Mouse (Mus musculus) neural tube, embryonic 13.5 days (tissue): ENCODE results near the gene Cd81. TPM values are rescaled to one million over a fixed set of nuclear protein-coding genes. Genes with fewer than 3 reads are reported as not detected.

Source experiments
- ATAC-seq: fragments of 200-750 bp; cut with Nextera tagmentation; 2 replicates; pipeline ENCODE4 v1.8.0; 2017; ENCODE audit warnings: low read depth, mild to moderate bottlenecking, moderate TSS enrichment, moderate library complexity
- H3K27ac ChIP-seq: fragments of 300-500 bp; sonication (generic); replicated peaks from 2 replicates; pipeline ENCODE4 v1.5.1; 2015; ENCODE audit warnings: moderate library complexity, mild to moderate bottlenecking, inconsistent platforms
- H3K27me3 ChIP-seq: fragments of 300-500 bp; sonication (generic); 2 replicates; pipeline ENCODE4 v1.6.1; 2015; ENCODE audit warnings: mild to moderate bottlenecking, inconsistent platforms
- H3K36me3 ChIP-seq: fragments of 300-500 bp; sonication (generic); 2 replicates; pipeline ENCODE4 v1.6.1; 2015; ENCODE audit warnings: mild to moderate bottlenecking, inconsistent platforms
- H3K4me1 ChIP-seq: fragments of 300-500 bp; sonication (generic); replicated peaks from 2 replicates; pipeline ENCODE4 v1.6.1; 2015; ENCODE audit warnings: inconsistent platforms
- H3K4me2 ChIP-seq: fragments of 300-500 bp; sonication (generic); 2 replicates; pipeline ENCODE4 v1.6.1; 2015; ENCODE audit warnings: inconsistent platforms, mild to moderate bottlenecking, moderate library complexity
- H3K4me3 ChIP-seq: fragments of 300-500 bp; sonication (generic); 2 replicates; pipeline ENCODE4 v1.5.1; 2015; ENCODE audit warnings: mild to moderate bottlenecking, inconsistent platforms
- H3K9ac ChIP-seq: fragments of 300-500 bp; sonication (generic); 2 replicates; pipeline ENCODE4 v1.6.1; 2015; ENCODE audit warnings: moderate library complexity, mild to moderate bottlenecking, inconsistent platforms
- H3K9me3 ChIP-seq: fragments of 300-500 bp; sonication (generic); 2 replicates; pipeline ENCODE4 v1.6.1; 2016; ENCODE audit warnings: inconsistent platforms
- WGBS: fragments of 180-500 bp; shearing (Covaris S2); methylation state at CpG from one replicate; pipeline ENCODE4 v1.1.7; 2015; 5-methylcytosine and 5-hydroxymethylcytosine counted together
- polyA plus RNA-seq: library from polyadenylated mRNA; unstranded; fragments of >200 nt; fragmentation: Nextera tagmentation; extraction: Ambion mirVana; gene quantifications from 2 replicates; pipeline ENCODE4 v1.2.1, GENCODE M21; 2015

The Cd81 gene
- polyA plus RNA-seq, 1 experiment from 2014 or later: 369 TPM

DNA sequence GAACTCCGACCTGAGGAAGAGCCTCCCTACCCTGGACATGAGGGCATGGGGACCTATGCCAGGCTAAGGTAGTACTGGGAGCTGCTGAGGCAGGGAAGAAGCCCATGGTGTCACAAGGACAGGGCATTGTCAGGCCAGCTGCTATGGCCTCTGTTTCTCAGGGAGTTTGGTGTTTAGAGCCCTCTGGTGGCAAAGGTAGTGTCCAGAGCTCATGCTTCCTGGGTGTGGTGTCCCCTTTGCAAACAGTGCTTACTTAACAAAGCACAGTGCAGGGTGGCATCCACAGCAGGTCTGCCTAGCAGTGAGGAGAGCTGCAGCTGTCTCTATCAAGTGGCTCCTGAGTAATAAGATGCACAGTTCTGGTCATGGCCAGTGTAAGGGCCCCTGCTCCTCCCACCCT lies 58.3 kb downstream of the Cd81 start:
- no peak overlapping the region for H3K4me2 ChIP-seq
- H3K27me3 ChIP-seq: peaks cover 44% of the 10 kb centered on the region
- H3K27ac ChIP-seq: no peak overlapping the region
- peaks cover 3% of the 10 kb centered on the region for H3K9me3 ChIP-seq
- H3K36me3 ChIP-seq: no peaks in the 10 kb centered on the region
- H3K4me1 ChIP-seq: peaks cover 10% of the 10 kb centered on the region
- no peak overlapping the region for H3K9ac ChIP-seq
- no peak overlapping the region for H3K4me3 ChIP-seq
- ATAC-seq: no peak
- 57% methylated on average over 1 of the region's 1 CpGs for WGBS

DNA sequence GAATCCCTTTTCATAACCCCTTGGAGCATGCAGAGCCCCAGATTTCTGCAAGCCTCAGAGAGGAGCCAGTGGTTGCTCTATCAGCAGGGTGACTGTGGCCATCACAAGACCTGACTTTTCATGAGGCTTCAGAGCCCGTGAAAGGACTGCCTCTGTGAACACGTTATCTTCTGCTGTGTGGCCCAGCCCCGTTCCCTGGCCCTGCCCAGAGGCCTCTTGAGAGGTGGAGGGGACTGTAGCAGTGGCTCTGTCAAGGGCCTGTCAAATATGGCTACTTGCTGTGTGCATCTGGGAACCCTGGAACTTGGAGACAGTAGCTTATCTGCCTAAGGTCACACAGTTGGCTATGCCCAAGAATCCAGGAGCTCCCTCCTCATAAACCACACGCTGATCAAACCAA lies 59.2 kb downstream of the Cd81 start:
- peaks cover 35% of the 10 kb centered on the region for H3K27me3 ChIP-seq
- peaks cover 3% of the 10 kb centered on the region for H3K9me3 ChIP-seq
- 64% methylated on average over 4 of the region's 4 CpGs for WGBS
- no peak overlapping the region for H3K4me3 ChIP-seq
- no peak for ATAC-seq
- H3K36me3 ChIP-seq: no peaks in the 10 kb centered on the region
- H3K4me1 ChIP-seq: peaks cover 10% of the 10 kb centered on the region
- H3K9ac ChIP-seq: no peak overlapping the region
- H3K27ac ChIP-seq: no peak overlapping the region
- H3K4me2 ChIP-seq: no peak overlapping the region

DNA sequence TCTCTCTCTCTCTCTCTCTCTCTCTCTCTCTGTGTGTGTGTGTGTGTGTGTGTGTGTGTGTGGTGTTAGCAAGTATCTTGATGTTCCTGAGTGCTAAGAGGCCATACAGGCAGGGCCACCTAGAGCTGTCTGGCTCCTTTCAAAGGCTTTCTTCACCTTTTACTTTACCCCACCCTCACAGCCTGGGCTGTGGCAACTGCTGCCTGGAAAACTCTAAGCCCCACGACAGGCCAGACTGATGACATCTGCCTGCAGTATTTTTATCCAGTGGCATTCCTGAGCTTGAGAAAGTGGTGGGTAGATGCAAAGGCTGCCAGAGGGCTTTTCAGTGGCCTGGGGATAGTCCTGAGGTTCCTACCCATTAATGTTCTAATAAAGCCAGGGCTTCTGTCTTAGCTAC lies 59.9 kb downstream of the Cd81 start:
- peaks cover 4% of the 10 kb centered on the region; the same call in 1 of the 2 replicates for H3K4me1 ChIP-seq
- H3K4me3 ChIP-seq: no peak overlapping the region
- no peak overlapping the region for H3K9ac ChIP-seq
- H3K36me3 ChIP-seq: no peaks in the 10 kb centered on the region
- no peak overlapping the region for H3K27ac ChIP-seq
- peaks cover 28% of the 10 kb centered on the region for H3K27me3 ChIP-seq
- H3K9me3 ChIP-seq: peaks cover 3% of the 10 kb centered on the region
- no peak overlapping the region for H3K4me2 ChIP-seq
- 52% methylated on average over 1 of the region's 1 CpGs for WGBS
- ATAC-seq: no peak

- Histone ChIP-seq H3K27ac (no peak overlapping the region), H3K27me3 (peaks cover 4% of the 10 kb centered on the region; the same call in 1 of the 2 replicates), H3K4me3 (no peak overlapping the region), H3K36me3 (no peaks in the 10 kb centered on the region), H3K9ac (no peak overlapping the region), H3K4me1 (peaks cover 5% of the 10 kb centered on the region), H3K9me3 (peaks cover 3% of the 10 kb centered on the region), H3K4me2 (no peak overlapping the region)
- ATAC-seq: no peak
These were observed 62.2 kb downstream of the Cd81 start for GRCm38 (mm10) chr7:143114773-143115172.

GRCm38 (mm10) chr7:143116521-143116920 lies 64.0 kb downstream of the Cd81 start:
- WGBS: 86% methylated on average over 5 of the region's 5 CpGs
- H3K4me3 ChIP-seq: no peak overlapping the region
- H3K9ac ChIP-seq: no peak overlapping the region
- no peak overlapping the region for H3K4me2 ChIP-seq
- peaks cover 13% of the 10 kb centered on the region for H3K4me1 ChIP-seq
- ATAC-seq: no peak
- H3K27me3 ChIP-seq: no peaks in the 10 kb centered on the region
- no peak overlapping the region for H3K27ac ChIP-seq
- peaks cover 3% of the 10 kb centered on the region for H3K9me3 ChIP-seq
- H3K36me3 ChIP-seq: no peaks in the 10 kb centered on the region

Other genes starting within 250 kb of the Cd81 start
- gene Th, start 121.6 kb upstream of the Cd81 start, polyA plus RNA-seq: 69.6 and 98.6 TPM in 2 replicates
- gene Ascl2, start 83.5 kb upstream of the Cd81 start, polyA plus RNA-seq: 0.55 and 0.98 TPM in 2 replicates
- 0.36 and 0.85 TPM in 2 replicates for gene Tspan32, start 47.7 kb upstream of the Cd81 start, polyA plus RNA-seq
- gene Tssc4, start 16.5 kb downstream of the Cd81 start, polyA plus RNA-seq: 82.4 and 88.4 TPM in 2 replicates
- 2.0 and 3.1 TPM in 2 replicates for gene Trpm5, start 41.9 kb downstream of the Cd81 start, polyA plus RNA-seq
- gene Kcnq1, start 53.6 kb downstream of the Cd81 start, polyA plus RNA-seq: 1.3 and 2.0 TPM in 2 replicates